Mouse (Mus musculus): ENCODE measurements at regions not wholly inside any gene's neighbourhood (a gene's known extent, or its start where the extent isn't known, plus 50 kb on each side); places are given as distances from the start of the nearest gene placed in this dataset.

GRCm38 (mm10) chr6:104040450-104040849, 452.1 kb upstream of the Cntn6 start:
- no peak for DNase-seq (ENCODE audit: low spot score)

- DNase-seq (ENCODE audit: low spot score): no peak
These were observed 436.6 kb upstream of the Cntn6 start for GRCm38 (mm10) chr6:104055996-104056395.

GRCm38 (mm10) chr6:104061692-104062263, 430.8 kb upstream of the Cntn6 start:
- DNase-seq (ENCODE audit: low spot score): no peak

GRCm38 (mm10) chr6:104080581-104080980, 412.0 kb upstream of the Cntn6 start:
- no peak for DNase-seq (ENCODE audit: low spot score)

- DNase-seq (ENCODE audit: low spot score): no peak
These were observed 410.3 kb upstream of the Cntn6 start for GRCm38 (mm10) chr6:104082242-104082641.

GRCm38 (mm10) chr6:104108386-104108785, 384.2 kb upstream of the Cntn6 start:
- no peak for DNase-seq (ENCODE audit: low spot score)
